Mouse (Mus musculus) ES-Bruce4 (cell line): ENCODE measurements at regions not wholly inside any gene's neighbourhood (a gene's known extent, or its start where the extent isn't known, plus 50 kb on each side); places are given as distances from the start of the nearest gene placed in this dataset.

Experiments
- CTCF ChIP-seq: IDR thresholded peaks from one replicate; pipeline ENCODE4 v1.8.1; 2011; ENCODE audit warnings: low read depth, low read length
- EP300 ChIP-seq: IDR thresholded peaks from 2 replicates; pipeline ENCODE4 v1.6.1; 2011; ENCODE audit warnings: low read depth, low read length; ENCODE audit not compliant: insufficient read depth
- POLR2A ChIP-seq: IDR thresholded peaks from one replicate; pipeline ENCODE4 v1.8.1; 2011; ENCODE audit warnings: low read length; ENCODE audit not compliant: insufficient read depth

DNA sequence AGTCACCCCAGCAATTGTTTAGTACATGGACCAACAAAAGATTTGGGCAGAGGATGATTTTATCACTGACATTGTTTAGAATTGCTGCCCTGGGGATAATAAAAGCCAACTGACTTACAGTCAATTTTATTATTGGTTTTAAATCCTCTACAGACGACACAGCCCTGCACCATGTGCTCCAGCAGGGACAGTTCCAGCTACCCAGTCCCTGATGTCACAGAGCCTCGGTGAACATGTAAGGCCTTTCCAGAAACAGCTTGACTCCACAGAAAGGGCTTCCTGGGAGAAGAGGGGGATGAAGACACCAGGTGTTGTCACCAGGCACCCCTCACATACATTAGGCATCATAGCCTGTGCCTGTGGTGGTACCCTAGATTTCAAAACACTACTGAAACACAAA lies 447.0 kb upstream of the Smim15 start:
- TF ChIP-seq EP300 (no peak), POLR2A (no peak), CTCF (no peak)
